Mouse (Mus musculus): Measurements from ENCODE around the gene Poc1a. TPM values are rescaled to one million over a fixed set of nuclear protein-coding genes. Genes with fewer than 3 reads are reported as not detected.

Gene Poc1a
- total RNA-seq, 2 experiments from 2014 or later: 11.0 to 11.9 TPM

DNA sequence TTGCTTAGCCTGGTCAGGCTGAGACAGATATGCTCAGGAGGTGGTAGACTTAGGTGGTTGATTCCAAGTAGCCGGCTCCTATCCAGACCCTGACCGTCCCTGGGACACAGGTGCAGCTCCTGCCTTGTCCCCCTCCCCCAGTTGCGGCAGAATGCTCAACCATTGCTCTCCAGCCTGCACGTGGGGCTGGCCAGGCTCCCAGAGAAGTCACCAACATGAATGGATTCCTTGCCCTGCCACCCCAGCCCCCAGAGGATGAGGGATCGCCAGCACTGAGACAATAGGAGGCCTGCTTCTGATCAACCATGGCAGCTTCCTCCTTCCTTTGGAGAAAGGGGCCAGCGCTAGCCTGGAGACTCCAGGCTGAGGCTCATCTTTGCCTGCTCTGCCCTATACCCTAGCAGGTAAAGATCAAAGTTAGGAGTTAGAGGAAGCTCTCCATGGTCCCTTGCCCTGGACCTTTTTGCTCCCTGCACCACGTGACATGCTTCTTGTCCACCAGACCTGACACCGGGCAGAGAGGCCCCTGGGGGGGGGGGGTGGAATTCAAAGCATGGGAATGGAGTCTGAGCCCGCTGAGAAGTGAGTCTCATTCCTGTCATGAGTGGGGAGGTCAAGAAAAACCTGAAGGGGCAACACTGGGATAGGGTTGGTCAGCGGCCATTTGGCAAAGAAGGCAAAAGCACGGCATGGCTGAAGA is 112.1 kb downstream of the Poc1a start:
- intact Hi-C loops (cut with DNase I): no loop called here
- DNase-seq: peak; percentile 42

DNA sequence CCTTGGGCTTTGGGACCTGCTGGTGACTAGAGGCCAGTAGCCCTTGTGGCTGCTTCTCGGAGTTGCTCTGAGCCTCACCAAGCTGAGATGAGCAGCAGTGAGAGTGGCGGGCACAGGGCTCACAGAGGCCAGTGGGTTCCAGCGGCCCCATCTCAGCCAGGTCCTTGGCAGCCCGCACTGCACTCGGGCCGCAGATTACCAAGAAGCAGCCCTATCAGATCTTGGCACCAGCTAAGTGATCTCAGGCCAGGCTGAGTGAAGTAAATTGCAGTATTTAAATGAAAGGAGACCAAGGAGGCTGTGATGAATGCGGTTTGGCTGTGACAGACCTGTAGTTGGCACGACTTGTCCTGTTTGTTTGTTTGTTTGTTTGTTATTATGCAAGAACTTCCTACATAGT is 112.7 kb downstream of the Poc1a start:
- intact Hi-C loops (cut with DNase I): no loop called here

DNA sequence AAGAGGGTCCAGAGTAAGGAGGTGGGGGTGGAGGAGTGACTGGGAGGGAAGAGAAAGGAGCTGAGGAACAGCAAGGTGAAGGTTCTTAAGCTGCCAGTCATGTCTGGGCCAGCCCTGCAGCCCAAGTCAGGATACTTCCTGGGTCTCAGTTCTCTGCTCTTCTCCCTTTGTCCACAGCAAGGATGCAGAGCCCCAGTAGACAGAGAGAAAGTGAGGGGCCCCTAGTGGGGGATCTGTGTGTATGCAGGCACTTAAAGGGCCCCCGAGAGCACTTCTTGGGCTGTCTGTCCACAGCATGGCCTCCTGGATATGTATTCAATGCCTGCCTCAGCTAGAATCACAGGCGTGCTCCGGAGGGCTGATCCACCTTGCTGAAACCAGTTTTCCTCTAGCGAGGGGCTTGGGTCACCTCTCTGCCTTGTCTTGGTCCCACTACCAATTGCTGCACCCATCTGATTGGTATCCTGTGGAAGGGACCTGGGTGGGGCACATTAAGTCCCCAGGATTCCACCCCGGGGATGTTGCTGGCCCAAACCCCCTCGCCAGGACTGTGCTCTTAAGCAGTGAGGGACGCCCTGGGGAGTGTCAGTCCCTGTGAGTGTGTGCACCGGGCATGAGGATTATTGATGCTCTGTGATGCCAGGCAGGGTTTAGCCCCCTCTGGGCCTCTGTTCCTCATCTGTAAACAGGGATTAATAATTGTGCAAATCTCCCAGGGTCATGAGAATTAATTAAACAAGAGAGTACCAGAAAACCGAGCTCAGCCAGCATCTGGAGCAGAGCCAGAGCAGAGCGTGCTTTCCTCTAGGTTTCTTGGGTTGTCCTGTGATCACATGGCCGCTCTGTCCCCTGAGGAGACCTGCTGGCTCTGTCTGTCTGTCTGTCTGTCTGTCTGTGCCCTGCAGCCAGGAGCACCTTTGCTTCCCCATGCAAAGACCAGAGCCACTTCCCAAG is 114.1 kb downstream of the Poc1a start:
- no peak for DNase-seq
- intact Hi-C loops (cut with DNase I): no loop called here

More for the DNA sequence above, 112.7 kb downstream of the Poc1a start:
- no peak for DNase-seq

DNA sequence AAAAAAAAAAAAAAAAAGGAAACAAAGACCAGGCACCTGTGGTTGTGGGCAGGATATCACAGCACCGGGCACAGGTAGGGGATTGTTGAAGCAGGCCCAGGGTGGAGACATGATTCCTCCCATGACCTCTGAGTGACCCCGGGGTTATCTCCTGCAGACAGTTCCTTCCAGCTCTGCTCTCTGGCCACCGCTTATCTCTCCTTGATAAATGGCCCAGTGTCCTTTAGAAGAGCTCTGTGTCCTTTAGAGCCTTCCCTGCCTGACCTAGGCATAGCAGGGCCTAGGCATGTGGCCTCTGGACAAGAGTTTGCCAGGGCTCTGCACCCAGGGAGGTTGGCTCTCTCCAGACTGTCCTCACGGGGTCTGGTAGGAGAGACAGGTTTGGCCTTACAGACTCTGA is 116.9 kb downstream of the Poc1a start:
- DNase-seq: no peak
- intact Hi-C loops (cut with DNase I): no loop called here

DNA sequence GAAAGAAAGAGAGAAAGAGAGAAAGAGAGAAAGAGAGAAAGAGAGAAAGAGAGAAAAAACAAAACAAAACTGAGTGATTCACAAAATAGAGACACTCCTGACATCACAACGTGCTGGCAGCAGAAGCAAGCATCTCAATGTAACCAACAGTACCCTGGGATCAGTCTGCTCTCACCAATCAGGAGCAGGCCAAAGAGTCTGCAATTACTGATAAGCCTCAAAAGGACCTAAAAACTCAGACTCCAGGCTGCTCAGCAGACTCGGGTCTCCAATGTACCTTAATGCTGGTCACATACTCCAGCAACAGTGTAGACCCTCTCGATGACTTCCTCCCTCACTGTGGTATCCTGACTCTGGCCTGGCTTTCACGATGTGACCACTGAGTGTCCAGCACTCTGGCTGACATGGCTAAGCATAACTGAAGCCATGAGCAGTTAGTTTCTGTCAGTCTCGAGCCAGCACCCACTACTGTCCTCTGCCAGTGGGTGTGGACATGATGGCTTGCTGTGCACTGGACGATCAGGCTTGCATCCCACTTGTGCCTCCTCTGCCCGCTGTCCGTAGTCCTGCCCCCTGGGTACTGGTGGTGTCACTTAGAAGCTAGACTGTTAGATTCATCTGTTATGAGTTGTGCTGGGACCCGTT is 117.9 kb downstream of the Poc1a start:
- intact Hi-C loops (cut with DNase I): no loop called here
- no peak for DNase-seq

DNA sequence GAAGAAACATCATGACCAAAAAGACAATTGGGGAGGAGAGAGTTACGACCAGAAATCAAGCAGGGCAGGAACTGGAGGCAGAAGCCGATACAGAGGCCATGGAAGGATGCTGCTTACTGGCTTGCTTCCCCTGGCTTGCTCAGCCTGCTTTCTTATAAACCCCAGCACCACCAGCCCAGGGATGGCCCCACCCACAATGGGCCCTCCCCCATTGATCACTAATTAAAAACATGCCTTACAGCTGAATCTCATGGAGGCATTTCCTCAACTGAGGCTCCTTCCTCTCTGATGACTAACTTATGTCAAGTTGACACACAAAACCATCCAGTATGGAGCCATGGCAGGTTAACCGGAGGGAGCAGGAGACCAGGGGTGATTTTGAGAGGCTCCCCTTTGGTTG is 118.9 kb downstream of the Poc1a start:
- intact Hi-C loops (cut with DNase I): no loop called here
- DNase-seq: no peak

Other genes with a start within 250 kb of the Poc1a start
- gene Col6a4, start 184.3 kb upstream of the Poc1a start, total RNA-seq (2021): 1 to 10 TPM; 2.0 to 3.1 TPM
- 1 to 10 TPM; 2.7 to 3.5 TPM for gene Glyctk, start 122.9 kb upstream of the Poc1a start, total RNA-seq (2021)
- 100 to 1,000 TPM; 168 to 170 TPM for gene Wdr82, start 110.1 kb upstream of the Poc1a start, total RNA-seq (2021)
- gene Ppm1m, start 81.3 kb upstream of the Poc1a start, total RNA-seq (2021): 10 to 100 TPM; 16.1 to 18.7 TPM
- 10 to 100 TPM; 34.4 to 38.2 TPM for gene Twf2, start 78.0 kb upstream of the Poc1a start, total RNA-seq (2021)
- under 1 TPM; 0.46 to 0.48 TPM for gene Tlr9, start 58.5 kb upstream of the Poc1a start, total RNA-seq (2021)
- 10 to 100 TPM; 97.5 to 99.8 TPM for gene Alas1, start 32.4 kb upstream of the Poc1a start, total RNA-seq (2021)
- gene Dusp7, start 87.6 kb downstream of the Poc1a start, total RNA-seq (2021): 10 to 100 TPM; 54.3 to 54.4 TPM
- 100 to 1,000 TPM; 480 to 518 TPM for gene Rpl29, start 148.4 kb downstream of the Poc1a start, total RNA-seq (2021)
- gene Acy1, start 157.3 kb downstream of the Poc1a start, total RNA-seq (2021): 10 to 100 TPM; 14.3 to 19.0 TPM
- 10 to 100 TPM; 13.3 to 13.8 TPM for gene Abhd14b, start 166.4 kb downstream of the Poc1a start, total RNA-seq (2021)
- gene Abhd14a, start 166.6 kb downstream of the Poc1a start, total RNA-seq (2021): 10 to 100 TPM; 70.1 to 71.4 TPM
- gene Pcbp4, start 172.2 kb downstream of the Poc1a start, total RNA-seq (2021): 100 to 1,000 TPM; 409 to 418 TPM
- 1 to 10 TPM in 1 of 2 experiments, under 1 TPM in 1; 0.94 to 1.3 TPM for gene Gpr62, start 184.9 kb downstream of the Poc1a start, total RNA-seq (2021)
- gene Rrp9, start 194.9 kb downstream of the Poc1a start, total RNA-seq (2021): 10 to 100 TPM; 46.9 to 55.2 TPM
- gene Parp3, start 195.9 kb downstream of the Poc1a start, total RNA-seq (2021): 1 to 10 TPM; 2.8 to 3.3 TPM
- not detected for gene Iqcf1, start 218.9 kb downstream of the Poc1a start, total RNA-seq (2021)
- under 1 TPM in 1 of 2 experiments, not detected in 1; 0.78 TPM for gene Iqcf5, start 233.5 kb downstream of the Poc1a start, total RNA-seq (2021)